Mouse (Mus musculus) thymus, adult 2 months (tissue): Measurements from ENCODE around the gene Tmem204. TPM values are rescaled to one million over a fixed set of nuclear protein-coding genes. Genes with fewer than 3 reads are reported as not detected.

Source experiments
- DNase-seq: peaks from one replicate; pipeline ENCODE4 v3.0.0; 2021
- H3K27ac ChIP-seq: fragments of 200-500 bp; 2 replicates; pipeline ENCODE4 v1.5.1; 2012; ENCODE audit warnings: low read length, control low read depth; ENCODE audit not compliant: control insufficient read depth, insufficient read depth
- H3K27me3 ChIP-seq: fragments of 200-500 bp; 2 replicates; pipeline ENCODE4 v1.6.1; 2012; ENCODE audit warnings: mild to moderate bottlenecking, low read length, moderate library complexity, mixed read lengths; ENCODE audit not compliant: control insufficient read depth, insufficient read depth
- H3K36me3 ChIP-seq: fragments of 200-500 bp; 2 replicates; pipeline ENCODE4 v1.6.1; 2012; ENCODE audit warnings: mild to moderate bottlenecking, low read length, moderate library complexity; ENCODE audit not compliant: control insufficient read depth, insufficient read depth
- H3K4me1 ChIP-seq: fragments of 200-500 bp; replicated peaks from 2 replicates; pipeline ENCODE4 v1.6.1; 2012; ENCODE audit warnings: low read length; ENCODE audit not compliant: control insufficient read depth, insufficient read depth
- H3K4me3 ChIP-seq: fragments of 200-500 bp; 2 replicates; pipeline ENCODE4 v1.5.1; 2012; ENCODE audit warnings: mild to moderate bottlenecking, low read length, control low read depth, moderate library complexity; ENCODE audit not compliant: control insufficient read depth, insufficient read depth
- CTCF ChIP-seq: fragments of 200-500 bp; IDR thresholded peaks from 2 replicates; pipeline ENCODE4 v1.5.1; 2012; ENCODE audit warnings: mild to moderate bottlenecking, control low read depth, low read length, moderate library complexity, borderline replicate concordance; ENCODE audit not compliant: control insufficient read depth, poor library complexity, insufficient read depth; ENCODE audit errors: extremely low read depth
- POLR2A ChIP-seq: fragments of 200-500 bp; IDR thresholded peaks from 2 replicates; pipeline ENCODE4 v1.6.1; 2012; ENCODE audit warnings: mild to moderate bottlenecking, low read length, control low read depth, moderate library complexity; ENCODE audit not compliant: control insufficient read depth, poor library complexity, insufficient read depth; ENCODE audit errors: extremely low read depth
- WGBS: fragments of 180-500 bp; shearing (Covaris S2); methylation state at CpG from one replicate; pipeline ENCODE4 v1.1.7; 2018; 5-methylcytosine and 5-hydroxymethylcytosine counted together
- polyA plus RNA-seq: library from polyadenylated mRNA; depleted of rRNA; stranded (reverse); fragments of >200 nt; gene quantifications from 2 replicates; pipeline ENCODE4 v1.2.3, GENCODE M21; 2012; rRNA removed

The Tmem204 gene
- polyA plus RNA-seq, 1 experiment, result 11.3 TPM

DNA sequence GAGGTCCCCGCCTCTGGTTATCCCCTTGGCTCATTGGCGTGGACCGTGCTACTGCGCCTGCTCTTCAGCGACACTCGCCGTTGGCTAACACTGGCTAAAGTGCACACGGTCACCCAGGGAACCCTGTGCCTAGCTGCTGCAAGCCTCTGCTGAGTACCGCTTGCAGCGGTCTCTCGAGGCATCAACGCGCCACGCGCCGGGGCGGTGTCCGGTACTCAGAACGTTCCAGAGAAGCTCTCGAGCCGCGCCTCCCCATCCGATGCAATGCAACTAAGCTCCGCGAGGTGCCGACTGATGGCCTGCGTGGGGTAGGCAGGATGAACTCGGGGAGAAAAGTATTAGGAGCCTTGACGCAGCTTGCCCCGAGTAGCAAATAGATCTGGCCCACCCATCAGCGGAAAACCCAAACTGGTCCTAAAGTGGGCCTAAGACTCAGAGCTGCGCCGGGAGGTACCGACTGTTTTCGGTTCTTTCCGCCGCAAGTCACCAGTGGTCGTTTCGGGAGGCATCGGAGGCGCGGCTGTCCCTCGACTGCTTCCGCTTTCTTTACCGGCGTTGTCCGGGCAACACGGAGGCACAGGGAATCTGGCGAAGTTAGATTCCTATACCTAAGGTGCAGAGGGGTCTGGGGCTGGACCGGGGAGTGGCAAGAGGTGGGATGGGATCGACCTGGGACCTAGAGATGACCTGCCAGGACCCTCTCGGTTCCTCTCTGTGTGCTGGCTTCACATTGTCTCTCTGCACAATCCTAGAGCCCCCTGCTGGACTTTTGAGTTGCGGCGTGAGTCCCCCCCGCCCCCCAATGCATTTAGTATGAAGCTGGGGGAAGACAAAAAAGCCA lies 66.9 kb downstream of the Tmem204 start:
- Histone ChIP-seq H3K4me3 (peak overlapping the region; percentile 62), H3K4me1 (no peaks in the 10 kb centered on the region; the same call in 1 of the 2 replicates), H3K36me3 (0 out of 2 replicates have a peak, but pooled peaks cover 1% of the 10 kb centered on the region), H3K27ac (peak overlapping the region; percentile 56), H3K27me3 (no peaks in the 10 kb centered on the region)
- WGBS, result under 1% methylated on average over 55 of the region's 55 CpGs
- TF ChIP-seq CTCF, result peak; percentile 56; the same call in 1 of the 2 replicates
- TF ChIP-seq POLR2A, result 0 out of 2 replicates have a peak, but pooled peaks have one; percentile 38
- DNase-seq, result peak; percentile 58

DNA sequence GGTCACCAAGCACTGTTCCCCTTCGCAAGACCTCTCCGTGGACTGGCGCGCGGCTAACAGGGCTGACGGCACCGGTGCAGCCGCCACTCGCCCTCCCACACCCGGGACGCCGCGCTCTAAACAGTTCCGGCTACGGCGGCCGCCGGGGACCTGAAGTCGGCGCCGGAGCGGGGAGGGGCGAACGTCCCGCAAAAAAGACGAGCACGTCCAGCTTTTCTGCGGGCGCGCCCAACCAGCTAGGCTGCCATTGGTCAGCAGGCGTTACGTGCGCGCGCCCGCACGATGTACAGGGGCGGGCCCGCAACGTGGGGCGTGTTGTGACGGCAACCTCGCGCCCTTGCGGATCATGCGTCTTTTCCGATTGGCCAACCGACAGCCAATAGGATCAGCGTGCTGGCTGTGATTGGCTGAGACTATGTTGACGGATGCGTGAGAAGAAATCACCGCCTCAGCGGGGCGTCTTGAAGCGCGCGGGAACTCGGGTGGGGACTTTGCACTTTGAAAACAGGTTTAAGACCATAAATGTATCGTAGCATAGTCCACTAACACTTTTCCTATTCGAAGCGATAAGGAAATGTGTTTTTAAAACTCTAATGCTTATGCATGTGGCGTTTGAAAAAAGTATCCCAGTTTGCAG lies 67.6 kb downstream of the Tmem204 start, which contains the start of the genes Cramp1l and Ift140:
TSS of gene Cramp1l (minus strand) at position 134 of the 637 bp plus-strand sequence.
TSS of gene Ift140 (plus strand) at position 431 of the 637 bp plus-strand sequence.
- peak within 1 kb of the TSS; percentile 56 for H3K27ac ChIP-seq
- no peaks in the 10 kb centered on the region; the same call in 1 of the 2 replicates for H3K4me1 ChIP-seq
- H3K27me3 ChIP-seq, result no peaks in the 10 kb centered on the region
- H3K36me3 ChIP-seq, result peaks cover 4% of the 10 kb centered on the region; the same call in 1 of the 2 replicates
- peak; percentile 97 for DNase-seq
- WGBS, result under 1% methylated on average over 62 of the region's 62 CpGs
- peak; percentile 42 for TF ChIP-seq POLR2A
- peak; percentile 66; the same call in 1 of the 2 replicates for TF ChIP-seq CTCF
- H3K4me3 ChIP-seq, result peak within 1 kb of the TSS; percentile 62

DNA sequence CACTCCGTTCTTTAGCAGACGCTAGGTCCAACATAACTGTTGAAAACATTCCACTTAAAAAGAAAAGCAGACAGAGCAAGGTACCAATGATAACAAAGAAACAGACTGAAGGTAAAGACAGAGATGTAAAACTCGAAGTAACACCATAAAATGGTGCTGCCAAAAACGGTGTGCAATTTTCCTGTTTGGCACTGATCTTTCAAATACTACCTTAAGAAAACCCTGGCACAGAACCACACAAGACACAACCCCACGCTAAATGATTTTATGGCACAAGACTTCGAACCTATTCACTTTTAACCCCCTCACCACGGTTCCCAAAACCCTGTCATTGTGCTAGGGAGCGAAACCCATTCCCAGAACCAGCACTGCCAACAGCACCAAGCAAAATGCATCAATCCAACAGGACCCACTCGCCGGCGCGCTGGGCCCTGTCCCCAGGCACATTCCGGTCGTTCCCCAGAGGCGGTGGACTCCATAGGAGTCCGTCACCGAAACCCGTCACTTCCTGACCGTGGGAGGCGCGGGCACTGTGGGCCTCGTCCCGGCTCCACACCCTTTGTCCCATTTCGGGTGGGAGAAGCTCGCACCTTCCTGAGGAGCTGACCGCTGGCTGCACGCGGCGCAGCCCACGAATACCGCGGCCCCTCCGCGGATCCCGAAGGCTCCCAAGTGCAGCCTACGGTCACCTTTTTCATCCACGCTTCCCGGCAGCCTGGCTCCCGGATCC lies 68.4 kb downstream of the Tmem204 start:
- Histone ChIP-seq H3K4me3 (peak overlapping the region; percentile 58), H3K4me1 (no peaks in the 10 kb centered on the region; the same call in 1 of the 2 replicates), H3K36me3 (peaks cover 9% of the 10 kb centered on the region; the same call in 1 of the 2 replicates), H3K27me3 (no peaks in the 10 kb centered on the region), H3K27ac (no peak overlapping the region)
- 0% methylated on average over 39 of the region's 39 CpGs for WGBS
- TF ChIP-seq POLR2A (no peak), CTCF (no peak)
- peak; percentile 30 for DNase-seq

DNA sequence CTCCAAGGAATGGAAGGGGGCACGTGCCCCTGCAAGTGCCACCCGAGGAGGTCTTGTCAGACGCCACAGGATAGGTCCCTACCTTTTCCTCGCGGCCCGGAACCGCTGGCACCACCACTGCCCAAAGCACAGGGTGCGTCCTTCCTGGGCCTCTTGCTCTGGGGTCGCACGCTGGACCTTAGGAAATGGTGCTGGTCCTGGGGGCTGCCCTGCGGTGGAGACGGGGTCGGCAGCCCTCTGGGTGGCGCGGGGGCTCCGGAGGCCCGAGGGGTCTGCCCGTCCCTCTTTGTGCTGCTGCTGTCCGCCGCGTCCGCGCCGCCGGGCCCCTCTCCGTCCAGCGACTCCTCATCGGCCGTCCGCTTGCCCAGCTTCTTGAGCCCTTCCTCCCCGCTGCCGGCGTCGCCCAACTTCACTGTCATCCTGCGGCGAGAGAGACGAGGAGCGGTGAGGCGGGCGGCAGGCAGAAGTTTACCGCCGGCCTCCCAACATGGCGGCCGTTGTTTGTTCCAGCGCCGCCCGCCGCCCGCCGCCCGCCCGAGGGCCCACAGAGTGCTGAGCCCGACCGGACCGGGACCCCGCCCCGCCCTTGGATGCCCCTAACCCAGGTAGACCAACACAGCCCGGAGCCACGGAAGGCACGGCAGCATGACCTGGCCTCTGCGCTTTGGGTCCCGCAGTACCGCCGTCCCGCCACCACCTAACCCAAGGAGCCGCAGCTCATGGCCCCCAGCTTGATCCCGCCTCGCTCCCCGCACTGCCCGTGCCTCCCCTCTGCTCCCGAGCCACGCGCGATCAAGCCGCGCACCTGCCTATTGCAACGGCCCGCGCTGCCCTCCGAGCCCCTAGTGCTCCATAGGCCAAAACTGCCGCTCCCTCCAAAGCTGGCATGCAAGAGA lies 69.5 kb downstream of the Tmem204 start:
- no peaks in the 10 kb centered on the region; the same call in 1 of the 2 replicates for H3K4me1 ChIP-seq
- no peaks in the 10 kb centered on the region for H3K27me3 ChIP-seq
- WGBS, result under 1% methylated on average over 80 of the region's 81 CpGs
- TF ChIP-seq CTCF (peak; percentile 18; the same call in 1 of the 2 replicates), POLR2A (no peak)
- H3K36me3 ChIP-seq, result peaks cover 14% of the 10 kb centered on the region
- peak overlapping the region; percentile 100 for H3K4me3 ChIP-seq
- peak; percentile 45 for DNase-seq
- peak overlapping the region; percentile 45; the same call in 1 of the 2 replicates for H3K27ac ChIP-seq

Other genes starting within 250 kb of the Tmem204 start
- 153 and 157 TPM in 2 replicates for gene Hagh, start 243.4 kb downstream of the Tmem204 start, polyA plus RNA-seq
- gene Fahd1, start 233.2 kb downstream of the Tmem204 start, polyA plus RNA-seq, result 6.9 and 7.8 TPM in 2 replicates
- 8.4 and 9.0 TPM in 2 replicates for gene Igfals, start 217.6 kb downstream of the Tmem204 start, polyA plus RNA-seq
- gene Nubp2, start 197.2 kb downstream of the Tmem204 start, polyA plus RNA-seq, result 88.8 and 96.1 TPM in 2 replicates
- gene Spsb3, start 196.9 kb downstream of the Tmem204 start, polyA plus RNA-seq, result 274 and 285 TPM in 2 replicates
- gene Eme2, start 188.5 kb downstream of the Tmem204 start, polyA plus RNA-seq, result 48.2 and 55.3 TPM in 2 replicates
- gene Mrps34, start 188.5 kb downstream of the Tmem204 start, polyA plus RNA-seq, result 146 and 152 TPM in 2 replicates
- gene Nme3, start 187.1 kb downstream of the Tmem204 start, polyA plus RNA-seq, result 63.3 and 76.7 TPM in 2 replicates
- 255 and 272 TPM in 2 replicates for gene Mapk8ip3, start 146.6 kb downstream of the Tmem204 start, polyA plus RNA-seq
- 13.5 and 15.0 TPM in 2 replicates for gene Jpt2, start 122.9 kb downstream of the Tmem204 start, polyA plus RNA-seq
- 41.4 and 46.9 TPM in 2 replicates for gene Cramp1l, start 67.8 kb downstream of the Tmem204 start, polyA plus RNA-seq
- 17.0 and 22.6 TPM in 2 replicates for gene Ift140, start 67.5 kb downstream of the Tmem204 start, polyA plus RNA-seq
- 26.4 and 28.1 TPM in 2 replicates for gene Telo2, start 32.4 kb upstream of the Tmem204 start, polyA plus RNA-seq
- gene Ptx4, start 37.2 kb upstream of the Tmem204 start, polyA plus RNA-seq, result not detected in 2 replicates
- gene Clcn7, start 49.8 kb upstream of the Tmem204 start, polyA plus RNA-seq, result 43.4 and 45.9 TPM in 2 replicates
- 0.05 and 0.09 TPM in 2 replicates for gene Ccdc154, start 78.9 kb upstream of the Tmem204 start, polyA plus RNA-seq
- gene Gm38655, start 91.9 kb upstream of the Tmem204 start, polyA plus RNA-seq, result 0.11 TPM in 1 of 2 replicates, not detected in the other
- gene BC003965, start 101.0 kb upstream of the Tmem204 start, polyA plus RNA-seq, result 17.8 and 18.8 TPM in 2 replicates
- gene Unkl, start 104.8 kb upstream of the Tmem204 start, polyA plus RNA-seq, result 60.1 and 64.6 TPM in 2 replicates
- 39.8 and 47.7 TPM in 2 replicates for gene Gnptg, start 156.5 kb upstream of the Tmem204 start, polyA plus RNA-seq
- gene Tsr3, start 156.6 kb upstream of the Tmem204 start, polyA plus RNA-seq, result 38.0 and 40.9 TPM in 2 replicates
- gene Baiap3, start 172.8 kb upstream of the Tmem204 start, polyA plus RNA-seq, result 56.5 and 60.9 TPM in 2 replicates
- 304 and 316 TPM in 2 replicates for gene Ube2i, start 191.0 kb upstream of the Tmem204 start, polyA plus RNA-seq
- 1.2 and 1.3 TPM in 2 replicates for gene Prss34, start 214.8 kb upstream of the Tmem204 start, polyA plus RNA-seq
- gene Prss28, start 225.1 kb upstream of the Tmem204 start, polyA plus RNA-seq, result 0.13 and 0.18 TPM in 2 replicates
- gene Prss29, start 235.1 kb upstream of the Tmem204 start, polyA plus RNA-seq, result 2.3 and 2.7 TPM in 2 replicates